8 mouse cellular contexts compared by ENCODE assay signal in genomic region chr12:71831258-71832087, GRCm38 (mm10). TPM values are rescaled to one million over a fixed set of nuclear protein-coding genes. Genes with fewer than 3 reads are reported as not detected.
DNase-seq lines count a peak whose midpoint lies in the region; ATAC-seq lines count a peak whose summit lies in the region.

No protein-coding gene starts in this region.

- H3K36me3 ChIP-seq in forebrain, embryonic 10.5 days (replicated peaks): no peaks in the 10 kb centered on the region
- no peaks in the 10 kb centered on the region for H3K36me3 ChIP-seq in limb, embryonic 12.5 days
- H3K36me3 ChIP-seq in midbrain, embryonic 16.5 days (ENCODE audit: control insufficient read depth, insufficient read depth, low read length): no peaks in the 10 kb centered on the region
- H3K36me3 ChIP-seq in stomach, embryonic 15.5 days: no peaks in the 10 kb centered on the region

- peak overlapping the region; percentile 77 for H3K9ac ChIP-seq in limb, embryonic 12.5 days (replicated peaks)
- peak overlapping the region; percentile 98 for H3K9ac ChIP-seq in midbrain, embryonic 16.5 days (ENCODE audit: low read depth, low read length)
- peak overlapping the region; percentile 84 for H3K9ac ChIP-seq in stomach, embryonic 15.5 days

- peak; percentile 20; the same call in 1 of the 2 replicates for ATAC-seq in limb, embryonic 12.5 days (ENCODE audit: insufficient number of reproducible peaks, insufficient read depth, low FRiP score, low TSS enrichment, low read depth)
- peak; percentile 49 for ATAC-seq in midbrain, embryonic 16.5 days
- peak; percentile 16; the same call in 1 of the 2 replicates for ATAC-seq in stomach, embryonic 15.5 days (ENCODE audit: insufficient read depth, low FRiP score, low read depth)

- H3K9me3 ChIP-seq in forebrain, embryonic 10.5 days: no peaks in the 10 kb centered on the region
- no peaks in the 10 kb centered on the region for H3K9me3 ChIP-seq in limb, embryonic 12.5 days
- no peaks in the 10 kb centered on the region for H3K9me3 ChIP-seq in midbrain, embryonic 16.5 days (replicated peaks; ENCODE audit: control insufficient read depth, low read length, poor library complexity, severe bottlenecking)
- no peaks in the 10 kb centered on the region for H3K9me3 ChIP-seq in stomach, embryonic 15.5 days

- intact Hi-C loops in heart, postnatal 14 days (cut with DNase I): loop anchor here (2.0 to 5.0 kb wide), 5 partner anchors 55 to 213 kb away; no protein-coding TSS in a partner anchor

- H3K27ac ChIP-seq in forebrain, embryonic 10.5 days: peak overlapping the region; percentile 91
- peak overlapping the region; percentile 91 for H3K27ac ChIP-seq in limb, embryonic 12.5 days
- H3K27ac ChIP-seq in midbrain, embryonic 16.5 days (ENCODE audit: low read length): peak overlapping the region; percentile 98
- peak overlapping the region; percentile 97 for H3K27ac ChIP-seq in stomach, embryonic 15.5 days

- peak overlapping the region; percentile 90 for H3K4me2 ChIP-seq in limb, embryonic 12.5 days
- H3K4me2 ChIP-seq in midbrain, embryonic 16.5 days (ENCODE audit: low read length): peak overlapping the region; percentile 78
- H3K4me2 ChIP-seq in stomach, embryonic 15.5 days: peak overlapping the region; percentile 92

- peak; percentile 39 for DNase-seq in kidney, adult 11 months
- DNase-seq in kidney, postnatal 14 days: no peak
- DNase-seq in adrenal gland, postnatal 10 days: peak; percentile 72
- peak; percentile 55 for DNase-seq in forebrain, embryonic 10.5 days (ENCODE audit: extremely low spot score, low spot score)
- peak; percentile 57 to 64 for DNase-seq in heart, postnatal 14 days

- under 1% methylated on average over 59 of the region's 59 CpGs for WGBS in forebrain, embryonic 10.5 days
- under 1% methylated on average over 59 of the region's 59 CpGs for WGBS in limb, embryonic 12.5 days
- WGBS in midbrain, embryonic 16.5 days: under 1% methylated on average over 57 of the region's 59 CpGs
- WGBS in stomach, embryonic 15.5 days: under 1% methylated on average over 56 of the region's 59 CpGs

- H3K4me1 ChIP-seq in forebrain, embryonic 10.5 days: peaks cover 44% of the 10 kb centered on the region
- H3K4me1 ChIP-seq in limb, embryonic 12.5 days (replicated peaks): peaks cover 26% of the 10 kb centered on the region
- peaks cover 39% of the 10 kb centered on the region for H3K4me1 ChIP-seq in midbrain, embryonic 16.5 days (ENCODE audit: control insufficient read depth, insufficient read depth, low read length)
- peaks cover 16% of the 10 kb centered on the region; the same call in 1 of the 2 replicates for H3K4me1 ChIP-seq in stomach, embryonic 15.5 days

- H3K27me3 ChIP-seq in forebrain, embryonic 10.5 days (ENCODE audit: poor library complexity, severe bottlenecking): peaks cover 15% of the 10 kb centered on the region
- H3K27me3 ChIP-seq in limb, embryonic 12.5 days: no peaks in the 10 kb centered on the region
- no peaks in the 10 kb centered on the region; the same call in 1 of the 2 replicates for H3K27me3 ChIP-seq in midbrain, embryonic 16.5 days (ENCODE audit: control insufficient read depth, insufficient read depth, low read depth, low read length)
- H3K27me3 ChIP-seq in stomach, embryonic 15.5 days (replicated peaks): no peaks in the 10 kb centered on the region

- peak overlapping the region; percentile 84 for H3K4me3 ChIP-seq in forebrain, embryonic 10.5 days
- H3K4me3 ChIP-seq in limb, embryonic 12.5 days (replicated peaks): peak overlapping the region; percentile 73
- peak overlapping the region; percentile 93 for H3K4me3 ChIP-seq in midbrain, embryonic 16.5 days (ENCODE audit: low read depth, low read length)
- H3K4me3 ChIP-seq in stomach, embryonic 15.5 days (replicated peaks): peak overlapping the region; percentile 89

RNA-seq across cellular contexts. Expression of gene Daam1, which starts 0.6 kb away (rescaled TPM):
- total RNA-seq in adrenal gland, postnatal 10 days (2021): 10 to 100 TPM; 21.8 to 26.7 TPM
- polyA plus RNA-seq in forebrain, embryonic 10.5 days (2016; fragmentation: Nextera tagmentation; extraction: Ambion mirVana): 7.7 and 7.9 TPM in 2 replicates
- total RNA-seq in heart, postnatal 14 days (2021): 10 to 100 TPM; 67.5 to 70.7 TPM
- polyA plus RNA-seq in limb, embryonic 12.5 days (2016; fragmentation: Nextera tagmentation; extraction: Ambion mirVana): 7.3 and 8.2 TPM in 2 replicates
- 33.0 and 33.4 TPM in 2 replicates for polyA plus RNA-seq in midbrain, embryonic 16.5 days (2015; fragmentation: Nextera tagmentation; extraction: Ambion mirVana)
- 9.8 and 10.0 TPM in 2 replicates for polyA plus RNA-seq in stomach, embryonic 15.5 days (2015; fragmentation: Nextera tagmentation; extraction: Ambion mirVana)
